Mouse (Mus musculus): ENCODE data around the gene Cphx1. TPM values are rescaled to one million over a fixed set of nuclear protein-coding genes. Genes with fewer than 3 reads are reported as not detected.
"Not testable (repeated sequence)": the region's sequence is repeated elsewhere in the genome, so short reads cannot be mapped to it uniquely, and the experiment has no call there.

Cphx1 gene
- polyA plus RNA-seq (2012) = not detected in 2 replicates

DNA sequence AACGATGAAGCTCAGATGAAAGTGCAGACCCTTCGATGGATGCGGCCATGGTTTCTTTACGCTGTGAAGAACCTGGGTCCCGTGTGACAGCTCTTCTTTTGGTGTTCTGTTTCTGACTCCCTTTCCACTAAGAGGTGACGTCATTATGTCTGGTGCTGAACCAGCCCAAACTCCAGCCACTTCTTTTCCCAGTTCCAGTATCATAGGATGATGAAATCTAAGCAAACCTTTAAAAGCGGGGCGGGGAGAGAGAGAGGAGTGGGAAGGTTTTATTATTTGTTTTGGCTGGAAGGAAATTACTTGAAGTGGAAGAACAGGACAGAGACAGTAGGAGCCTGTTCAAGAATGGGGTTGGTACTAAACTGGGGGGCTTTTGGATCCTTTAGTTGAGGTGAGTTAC lies at the start of gene Cphx1:
Gene Cphx1, plus strand, starts transcription at position 301 of the 400 bp plus-strand sequence.
- H3K4me1 ChIP-seq (ENCODE audit: control insufficient read depth); H3K9me3 ChIP-seq (ENCODE audit: control insufficient read depth, low read length); H3K27me3 ChIP-seq (ENCODE audit: control insufficient read depth); H3K4me3 ChIP-seq (replicated peaks); H3K36me3 ChIP-seq (ENCODE audit: control insufficient read depth): not testable (repeated sequence)

DNA sequence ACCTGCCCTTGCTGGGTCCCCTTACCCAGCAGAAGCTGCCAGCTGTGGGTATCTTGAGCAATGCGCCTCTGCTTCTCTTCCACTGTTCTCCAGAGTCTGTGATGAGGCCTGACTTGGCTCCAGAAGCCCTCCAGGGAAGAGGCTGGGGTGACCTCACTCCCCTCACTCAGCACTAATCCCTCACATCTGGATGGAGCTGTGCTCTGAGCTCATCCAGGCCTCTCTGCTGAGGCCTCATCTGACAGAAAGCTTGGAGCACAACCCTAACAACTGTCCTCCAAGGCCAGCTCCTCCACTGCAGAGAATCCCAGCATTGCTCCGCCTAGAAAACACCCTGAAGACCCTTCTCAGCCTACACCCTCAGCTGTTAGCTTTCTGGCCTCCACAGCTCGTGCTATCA lies 43.5 kb upstream of the Cphx1 start:
- not testable (repeated sequence) for H3K4me3 ChIP-seq (replicated peaks)

GRCm38 (mm10) chr14:25895686-25896085 lies 42.4 kb upstream of the Cphx1 start:
- not testable (repeated sequence) for H3K27me3 ChIP-seq (ENCODE audit: control insufficient read depth); H3K4me1 ChIP-seq (ENCODE audit: control insufficient read depth); H3K36me3 ChIP-seq (ENCODE audit: control insufficient read depth); H3K9me3 ChIP-seq (ENCODE audit: control insufficient read depth, low read length); H3K4me3 ChIP-seq (replicated peaks)

More for the DNA sequence above, 43.5 kb upstream of the Cphx1 start:
- not testable (repeated sequence) for H3K4me1 ChIP-seq (ENCODE audit: control insufficient read depth); H3K36me3 ChIP-seq (ENCODE audit: control insufficient read depth); H3K9me3 ChIP-seq (ENCODE audit: control insufficient read depth, low read length); H3K27me3 ChIP-seq (ENCODE audit: control insufficient read depth)

DNA sequence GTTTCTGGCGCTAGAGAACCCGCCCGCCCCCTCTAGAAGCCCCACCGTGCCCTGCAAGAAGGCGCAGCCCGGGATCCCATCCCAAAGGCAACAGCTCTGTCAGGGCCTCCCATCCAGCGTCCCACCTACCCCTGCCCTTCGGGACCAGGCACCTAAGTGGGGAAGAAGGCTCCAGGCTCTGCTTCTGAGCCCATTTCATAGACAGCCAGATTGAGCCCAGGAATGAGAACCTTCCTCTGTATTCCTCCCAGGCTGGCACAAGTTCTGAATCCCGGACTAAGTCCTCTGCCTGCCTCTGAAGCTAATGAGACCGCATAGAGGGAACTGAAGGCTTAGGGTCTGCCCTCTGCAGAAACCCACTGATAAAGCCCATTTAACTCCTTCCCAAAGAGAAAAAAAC lies 35.1 kb upstream of the Cphx1 start, which contains the start of gene Plac9a:
Gene Plac9a, minus strand, starts transcription at position 101 of the 400 bp plus-strand sequence.
- H3K36me3 ChIP-seq (ENCODE audit: control insufficient read depth); H3K4me1 ChIP-seq (ENCODE audit: control insufficient read depth); H3K9me3 ChIP-seq (ENCODE audit: control insufficient read depth, low read length); H3K4me3 ChIP-seq (replicated peaks); H3K27me3 ChIP-seq (ENCODE audit: control insufficient read depth): not testable (repeated sequence)

GRCm38 (mm10) chr14:25905243-25905642 lies 32.9 kb upstream of the Cphx1 start:
- not testable (repeated sequence) for H3K27me3 ChIP-seq (ENCODE audit: control insufficient read depth); H3K36me3 ChIP-seq (ENCODE audit: control insufficient read depth); H3K9me3 ChIP-seq (ENCODE audit: control insufficient read depth, low read length); H3K4me3 ChIP-seq (replicated peaks); H3K4me1 ChIP-seq (ENCODE audit: control insufficient read depth)

- not testable (repeated sequence) for H3K4me1 ChIP-seq (ENCODE audit: control insufficient read depth); H3K9me3 ChIP-seq (ENCODE audit: control insufficient read depth, low read length); H3K36me3 ChIP-seq (ENCODE audit: control insufficient read depth); H3K4me3 ChIP-seq (replicated peaks); H3K27me3 ChIP-seq (ENCODE audit: control insufficient read depth)
Measured at GRCm38 (mm10) chr14:25907272-25907671, 30.8 kb upstream of the Cphx1 start.

DNA sequence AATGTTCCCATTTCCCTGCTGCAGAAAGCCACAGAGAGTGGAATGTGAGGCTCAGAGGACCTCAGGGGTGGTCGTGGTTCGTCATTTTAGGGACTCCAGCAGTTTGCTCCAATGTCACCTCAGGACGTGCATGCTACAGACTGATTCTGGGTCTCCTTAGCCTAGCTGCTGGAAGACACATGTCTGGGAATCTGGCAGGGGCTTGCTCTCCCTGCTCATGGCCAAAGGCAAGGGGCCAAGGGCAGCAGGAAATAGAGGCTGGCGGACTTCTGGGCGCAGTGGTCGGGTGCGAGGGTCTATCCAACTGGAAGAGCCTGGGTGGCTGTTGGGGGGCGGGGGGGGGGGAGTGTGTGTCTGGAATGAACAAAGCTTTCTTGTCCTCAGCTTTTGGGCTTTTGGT lies 29.1 kb upstream of the Cphx1 start:
- H3K27me3 ChIP-seq (ENCODE audit: control insufficient read depth); H3K9me3 ChIP-seq (ENCODE audit: control insufficient read depth, low read length); H3K4me1 ChIP-seq (ENCODE audit: control insufficient read depth); H3K36me3 ChIP-seq (ENCODE audit: control insufficient read depth); H3K4me3 ChIP-seq (replicated peaks): not testable (repeated sequence)

DNA sequence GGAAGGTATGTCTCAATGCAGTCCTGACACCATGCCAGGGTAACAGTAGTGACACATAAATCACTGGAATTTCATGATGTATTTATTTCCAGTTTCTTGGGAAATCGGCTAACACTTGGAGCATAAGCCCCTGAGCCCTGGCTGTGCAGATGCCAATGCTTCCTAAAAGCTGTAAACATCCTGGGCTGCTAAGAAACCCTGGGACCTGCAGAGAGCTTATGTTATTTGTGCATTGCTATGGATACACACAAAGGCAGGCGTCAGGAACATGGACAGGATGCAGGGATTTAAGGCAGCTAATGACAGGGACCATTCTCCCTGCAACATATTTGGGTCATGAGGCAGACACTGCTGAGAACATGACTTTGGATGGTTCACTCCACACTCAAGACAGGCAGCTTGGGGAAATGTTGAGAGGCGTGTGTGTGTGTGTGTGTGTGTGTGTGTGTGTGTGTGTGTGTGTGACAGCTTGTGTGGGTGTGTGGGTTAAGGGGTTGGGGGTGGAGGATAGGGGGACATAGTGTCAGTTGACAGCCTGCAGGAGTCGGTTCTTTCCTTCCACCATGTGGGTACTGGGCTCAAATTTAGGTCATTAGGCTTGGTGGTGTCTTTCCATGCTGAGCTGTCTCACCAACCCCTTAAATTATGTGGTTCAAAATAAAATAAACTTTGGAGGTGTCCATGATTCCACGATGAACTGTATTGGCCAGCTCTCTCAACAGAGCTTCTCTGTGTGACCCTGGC lies 19.5 kb upstream of the Cphx1 start:
- not testable (repeated sequence) for H3K4me3 ChIP-seq (replicated peaks); H3K4me1 ChIP-seq (ENCODE audit: control insufficient read depth); H3K36me3 ChIP-seq (ENCODE audit: control insufficient read depth); H3K27me3 ChIP-seq (ENCODE audit: control insufficient read depth); H3K9me3 ChIP-seq (ENCODE audit: control insufficient read depth, low read length)

DNA sequence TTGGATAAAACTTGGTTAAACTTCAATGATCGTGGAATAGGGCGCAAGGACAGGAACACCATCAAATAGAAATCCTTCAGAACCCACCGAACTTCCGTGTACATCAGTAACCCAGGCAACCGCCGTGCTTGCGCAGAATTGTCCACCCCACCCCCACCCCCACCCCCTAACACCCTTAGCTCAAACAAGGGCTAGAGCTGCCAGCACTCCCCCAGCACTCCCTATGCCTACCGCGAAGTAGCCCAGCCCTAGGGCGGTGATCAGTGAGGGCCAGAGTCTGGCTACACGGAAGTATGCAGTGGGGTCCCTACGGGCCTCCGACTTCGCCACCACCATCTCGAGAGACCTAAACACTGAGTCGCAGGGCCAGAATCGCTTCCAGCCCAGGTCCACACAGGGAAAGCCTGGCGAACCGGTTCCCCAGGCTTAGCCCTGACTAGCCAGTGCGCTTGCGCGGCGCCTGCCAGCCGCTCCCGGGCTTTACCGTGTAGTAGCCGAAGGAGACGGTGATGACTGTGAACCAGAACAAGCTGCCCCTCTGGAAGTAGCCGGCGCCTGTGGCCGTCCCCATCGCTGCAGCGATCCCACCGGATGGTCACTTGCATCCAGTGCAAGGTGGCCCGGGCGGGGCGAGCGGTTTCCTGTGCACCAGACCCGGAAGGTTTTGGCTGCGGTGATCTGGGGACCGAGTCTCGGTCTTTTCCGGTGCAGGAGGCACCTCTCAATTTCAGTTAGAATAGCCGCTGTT lies 11.1 kb upstream of the Cphx1 start:
- not testable (repeated sequence) for H3K4me3 ChIP-seq (replicated peaks); H3K36me3 ChIP-seq (ENCODE audit: control insufficient read depth); H3K9me3 ChIP-seq (ENCODE audit: control insufficient read depth, low read length); H3K4me1 ChIP-seq (ENCODE audit: control insufficient read depth); H3K27me3 ChIP-seq (ENCODE audit: control insufficient read depth)

DNA sequence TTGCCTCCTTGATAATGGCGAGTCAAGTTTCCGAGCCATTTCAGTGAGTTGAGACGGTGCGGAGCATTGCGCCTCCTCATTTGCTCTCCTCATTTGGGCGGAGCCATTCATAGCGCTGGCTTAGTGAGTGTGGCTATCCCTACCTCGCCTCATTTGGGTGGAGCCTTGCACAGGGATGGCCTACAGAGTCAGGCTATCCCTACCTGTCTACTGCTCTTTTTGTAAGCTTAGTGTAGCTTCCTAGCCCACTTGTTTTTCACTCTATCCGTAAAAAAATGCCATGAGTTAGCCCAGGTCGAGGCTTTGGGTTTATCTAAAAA lies 10.6 kb upstream of the Cphx1 start, which contains the start of gene Tmem254a:
Gene Tmem254a, minus strand, starts transcription at position 111 of the 320 bp plus-strand sequence.
- not testable (repeated sequence) for H3K4me1 ChIP-seq (ENCODE audit: control insufficient read depth); H3K4me3 ChIP-seq (replicated peaks); H3K27me3 ChIP-seq (ENCODE audit: control insufficient read depth); H3K9me3 ChIP-seq (ENCODE audit: control insufficient read depth, low read length); H3K36me3 ChIP-seq (ENCODE audit: control insufficient read depth)

DNA sequence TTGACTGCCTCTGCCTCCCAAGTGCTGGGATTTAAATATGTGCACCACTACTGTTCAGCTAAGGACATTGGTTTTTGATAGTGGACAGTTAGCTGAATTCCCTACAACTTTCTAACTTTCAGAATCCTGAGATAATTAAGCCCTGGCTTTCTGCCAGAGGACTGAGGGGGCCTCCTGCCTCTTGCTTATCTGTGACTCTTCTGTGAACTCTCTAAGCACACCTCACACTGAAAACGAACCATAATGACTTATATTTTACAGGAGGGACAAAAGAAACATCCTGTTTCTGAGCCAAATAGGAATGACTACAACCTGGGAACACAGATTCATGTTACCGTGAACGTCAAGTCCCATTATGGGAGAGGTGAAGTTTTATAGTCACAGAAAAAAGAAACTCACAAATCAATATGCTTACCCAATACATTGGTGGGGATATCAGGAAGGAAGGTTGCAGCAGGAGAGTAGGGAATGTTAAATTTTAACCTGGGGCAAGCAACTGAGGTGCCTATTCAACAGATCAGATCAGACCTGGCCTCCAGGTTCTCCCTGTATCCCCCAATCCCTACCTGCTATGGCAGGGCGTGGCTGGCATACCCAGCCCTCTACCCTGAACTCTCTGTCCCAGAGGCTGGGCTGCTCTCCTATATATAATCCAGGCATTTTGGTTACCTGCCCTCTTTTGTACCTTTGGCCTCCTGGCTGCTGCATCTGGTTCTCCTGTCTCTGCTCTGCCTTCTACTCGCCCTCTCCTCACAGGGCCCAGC lies 1.1 kb upstream of the Cphx1 start:
- H3K4me1 ChIP-seq (ENCODE audit: control insufficient read depth); H3K36me3 ChIP-seq (ENCODE audit: control insufficient read depth); H3K27me3 ChIP-seq (ENCODE audit: control insufficient read depth); H3K4me3 ChIP-seq (replicated peaks); H3K9me3 ChIP-seq (ENCODE audit: control insufficient read depth, low read length): not testable (repeated sequence)

DNA sequence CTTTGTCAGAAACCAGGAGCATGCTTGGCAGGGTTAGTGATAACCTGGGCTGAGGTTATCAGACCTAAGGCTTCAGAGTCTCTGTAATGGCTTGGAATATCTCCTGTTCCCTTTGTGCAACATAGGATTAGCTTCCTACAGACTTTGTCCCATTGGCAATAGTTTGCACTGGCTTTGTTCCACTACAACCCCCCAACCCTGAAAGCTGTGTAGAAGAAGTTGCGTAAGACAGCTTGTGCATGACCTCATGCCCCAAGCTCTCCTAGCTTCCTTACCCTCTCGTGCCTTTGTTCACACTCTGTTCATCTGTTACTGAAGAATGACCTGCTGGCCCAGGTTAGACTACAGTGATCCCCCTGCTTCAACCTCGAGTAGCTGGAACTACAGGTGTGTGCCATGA lies 19.8 kb downstream of the Cphx1 start:
- not testable (repeated sequence) for H3K9me3 ChIP-seq (ENCODE audit: control insufficient read depth, low read length); H3K27me3 ChIP-seq (ENCODE audit: control insufficient read depth); H3K36me3 ChIP-seq (ENCODE audit: control insufficient read depth); H3K4me1 ChIP-seq (ENCODE audit: control insufficient read depth); H3K4me3 ChIP-seq (replicated peaks)

- not testable (repeated sequence) for H3K27me3 ChIP-seq (ENCODE audit: control insufficient read depth); H3K4me1 ChIP-seq (ENCODE audit: control insufficient read depth); H3K4me3 ChIP-seq (replicated peaks); H3K9me3 ChIP-seq (ENCODE audit: control insufficient read depth, low read length); H3K36me3 ChIP-seq (ENCODE audit: control insufficient read depth)
Measured at GRCm38 (mm10) chr14:25978371-25979241, 40.5 kb downstream of the Cphx1 start, which contains the start of gene Duxbl1. Gene Duxbl1 (plus strand): TSS chr14:25978577.

All from erythroblast, embryonic 14.5 days (primary cell).